Mouse (Mus musculus): Measurements from ENCODE around the gene Oxct2a. TPM values are rescaled to one million over a fixed set of nuclear protein-coding genes. Genes with fewer than 3 reads are reported as not detected.
A peak's percentile ranks its signal among the peaks of the same experiment; 100 is the strongest.

Oxct2a gene
- polyA plus RNA-seq (2012; rRNA removed) = 0.04 and 0.09 TPM in 2 replicates

DNA sequence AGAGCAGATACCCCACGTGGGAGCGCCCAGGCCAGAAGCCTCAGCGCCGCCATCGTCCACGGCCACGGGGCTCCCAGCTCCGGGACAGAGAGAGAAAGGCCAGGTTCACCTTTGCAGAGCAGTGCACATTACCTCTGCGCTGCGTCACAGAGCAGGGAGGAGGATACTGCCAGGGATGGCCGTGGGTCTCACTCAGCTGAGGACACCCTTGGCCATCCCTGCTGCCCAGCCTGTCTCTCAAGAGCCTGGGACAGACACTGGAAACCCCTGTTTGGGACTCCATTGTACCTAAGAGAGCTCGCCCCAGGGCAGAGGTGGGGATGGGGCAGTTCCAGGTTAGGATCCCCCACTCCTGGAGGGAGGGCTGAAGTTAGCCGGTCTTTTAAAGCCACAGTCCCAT lies at the start of gene Oxct2a:
Oxct2a (minus strand) TSS at position 101 of the 400 bp plus-strand sequence.
- DNase-seq (ENCODE audit: low read depth) = no peak
- no peak for TF ChIP-seq POLR2A (IDR thresholded peaks at IDR 0.05; ENCODE audit: borderline replicate concordance, extremely low read depth, insufficient read depth, insufficient read length, poor library complexity, severe bottlenecking)

DNA sequence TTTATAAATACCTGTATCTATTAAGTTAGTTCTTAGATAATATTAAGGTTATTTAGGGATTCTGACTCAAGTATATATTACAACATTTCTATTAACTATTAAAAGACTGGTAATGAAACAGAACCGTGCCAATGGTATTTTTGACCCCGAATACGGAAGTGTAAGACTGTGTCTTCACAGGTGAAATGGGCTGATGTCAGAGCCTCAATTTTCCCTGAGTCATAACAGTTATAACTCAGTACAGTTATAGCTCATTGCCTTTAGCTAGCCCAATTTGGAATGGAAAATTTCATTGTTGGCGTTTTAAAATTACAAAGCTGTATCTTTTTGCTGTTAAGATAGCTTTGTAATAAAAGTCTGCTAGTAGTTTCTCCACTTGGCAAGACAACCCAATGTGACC lies 40.1 kb upstream of the Oxct2a start:
- DNase-seq (ENCODE audit: low read depth) = no peak

GRCm38 (mm10) chr4:123360771-123361170 lies 37.3 kb upstream of the Oxct2a start:
- TF ChIP-seq CTCF (IDR thresholded peaks at IDR 0.05; ENCODE audit: borderline replicate concordance, extremely low read depth, insufficient read depth, insufficient read length) (no peak), POLR2A (IDR thresholded peaks at IDR 0.05; ENCODE audit: borderline replicate concordance, extremely low read depth, insufficient read depth, insufficient read length, poor library complexity, severe bottlenecking) (no peak)
- no peak for DNase-seq (ENCODE audit: low read depth)

More for the DNA sequence above, 40.1 kb upstream of the Oxct2a start:
- TF ChIP-seq POLR2A (IDR thresholded peaks at IDR 0.05; ENCODE audit: borderline replicate concordance, extremely low read depth, insufficient read depth, insufficient read length, poor library complexity, severe bottlenecking) = no peak
- no peak for TF ChIP-seq CTCF (IDR thresholded peaks at IDR 0.05; ENCODE audit: borderline replicate concordance, extremely low read depth, insufficient read depth, insufficient read length)

DNA sequence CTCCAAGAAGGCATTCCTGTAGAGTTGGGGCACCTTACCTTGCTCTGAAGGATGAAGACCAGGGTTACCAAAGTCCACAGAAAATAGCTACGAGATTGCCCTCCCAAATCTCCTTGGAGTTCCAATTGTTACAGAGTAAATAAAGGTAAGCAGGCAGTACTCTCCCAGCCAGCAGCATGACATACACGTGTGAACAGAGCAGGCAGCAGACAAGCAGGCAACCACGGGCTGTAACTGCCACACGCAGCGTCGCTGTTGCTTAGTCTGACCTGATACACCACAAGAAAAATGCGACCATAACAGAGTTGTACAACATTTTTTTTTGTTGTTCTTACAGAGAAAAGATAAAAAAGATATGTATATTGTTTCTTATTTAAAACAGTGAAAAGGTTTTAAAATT lies 35.2 kb upstream of the Oxct2a start:
- TF ChIP-seq CTCF (IDR thresholded peaks at IDR 0.05; ENCODE audit: borderline replicate concordance, extremely low read depth, insufficient read depth, insufficient read length) (no peak), POLR2A (IDR thresholded peaks at IDR 0.05; ENCODE audit: borderline replicate concordance, extremely low read depth, insufficient read depth, insufficient read length, poor library complexity, severe bottlenecking) (no peak)
- DNase-seq (ENCODE audit: low read depth) = no peak

- DNase-seq (ENCODE audit: low read depth) = no peak
- TF ChIP-seq POLR2A (IDR thresholded peaks at IDR 0.05; ENCODE audit: borderline replicate concordance, extremely low read depth, insufficient read depth, insufficient read length, poor library complexity, severe bottlenecking) (no peak), CTCF (IDR thresholded peaks at IDR 0.05; ENCODE audit: borderline replicate concordance, extremely low read depth, insufficient read depth, insufficient read length) (no peak)
These were observed 32.5 kb upstream of the Oxct2a start for GRCm38 (mm10) chr4:123355941-123356340.

GRCm38 (mm10) chr4:123353271-123353877 lies 29.9 kb upstream of the Oxct2a start:
- TF ChIP-seq CTCF (IDR thresholded peaks at IDR 0.05; ENCODE audit: borderline replicate concordance, extremely low read depth, insufficient read depth, insufficient read length) (no peak), POLR2A (IDR thresholded peaks at IDR 0.05; ENCODE audit: borderline replicate concordance, extremely low read depth, insufficient read depth, insufficient read length, poor library complexity, severe bottlenecking) (no peak)
- DNase-seq (ENCODE audit: low read depth) = no peak

DNA sequence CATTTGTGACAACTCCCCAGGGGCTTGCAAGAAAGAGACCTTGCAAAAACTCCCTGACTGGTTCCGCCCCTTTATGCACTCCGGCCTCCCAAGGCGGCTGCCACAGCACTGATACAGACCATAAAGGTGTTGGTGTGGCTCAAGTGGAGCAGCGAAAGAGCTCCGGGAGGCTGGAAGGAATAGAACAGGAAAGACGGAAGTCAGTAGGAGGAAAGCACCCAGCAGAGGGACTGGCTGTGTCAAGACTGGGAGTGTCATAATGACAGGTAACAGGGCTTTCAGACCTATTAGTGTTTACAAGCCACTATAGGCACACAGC lies 20.0 kb upstream of the Oxct2a start:
- TF ChIP-seq POLR2A (IDR thresholded peaks at IDR 0.05; ENCODE audit: borderline replicate concordance, extremely low read depth, insufficient read depth, insufficient read length, poor library complexity, severe bottlenecking) (no peak), CTCF (IDR thresholded peaks at IDR 0.05; ENCODE audit: borderline replicate concordance, extremely low read depth, insufficient read depth, insufficient read length) (no peak)
- DNase-seq (ENCODE audit: low read depth) = no peak

GRCm38 (mm10) chr4:123342642-123343470 lies 19.4 kb upstream of the Oxct2a start, which contains the start of gene Bmp8a:
Gene Bmp8a (minus strand): TSS chr4:123343252.
- DNase-seq (ENCODE audit: low read depth) = peak; percentile 84
- TF ChIP-seq POLR2A (IDR thresholded peaks at IDR 0.05; ENCODE audit: borderline replicate concordance, extremely low read depth, insufficient read depth, insufficient read length, poor library complexity, severe bottlenecking) (no peak), CTCF (IDR thresholded peaks at IDR 0.05; ENCODE audit: borderline replicate concordance, extremely low read depth, insufficient read depth, insufficient read length) (no peak)

GRCm38 (mm10) chr4:123342091-123342641 lies 18.7 kb upstream of the Oxct2a start:
- TF ChIP-seq CTCF (IDR thresholded peaks at IDR 0.05; ENCODE audit: borderline replicate concordance, extremely low read depth, insufficient read depth, insufficient read length) (no peak), POLR2A (IDR thresholded peaks at IDR 0.05; ENCODE audit: borderline replicate concordance, extremely low read depth, insufficient read depth, insufficient read length, poor library complexity, severe bottlenecking) (no peak)

DNA sequence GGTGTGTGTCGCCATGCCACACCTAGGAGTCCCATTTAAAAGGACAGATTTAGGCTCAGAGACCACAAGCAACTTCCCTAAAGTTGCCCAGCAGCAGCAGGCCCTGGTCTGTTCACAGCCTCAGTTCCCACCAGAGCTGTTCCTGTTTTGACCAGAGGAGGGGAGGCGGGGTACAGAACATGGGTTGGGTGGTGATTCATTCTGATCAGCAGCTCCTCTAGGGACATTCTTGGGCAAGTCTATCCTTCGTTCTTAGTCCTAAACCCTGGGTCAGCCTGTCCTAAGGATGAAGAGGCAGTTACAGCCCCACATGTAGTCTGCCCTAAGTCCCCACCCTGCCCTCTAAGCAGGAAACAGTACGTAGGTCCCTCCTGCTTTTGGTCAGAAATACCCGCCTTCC lies 16.8 kb upstream of the Oxct2a start:
- TF ChIP-seq POLR2A (IDR thresholded peaks at IDR 0.05; ENCODE audit: borderline replicate concordance, extremely low read depth, insufficient read depth, insufficient read length, poor library complexity, severe bottlenecking) (no peak), CTCF (IDR thresholded peaks at IDR 0.05; ENCODE audit: borderline replicate concordance, extremely low read depth, insufficient read depth, insufficient read length) (no peak)

More at GRCm38 (mm10) chr4:123342091-123342641, 18.7 kb upstream of the Oxct2a start:
- no peak for DNase-seq (ENCODE audit: low read depth)

GRCm38 (mm10) chr4:123337693-123338092 lies 14.3 kb upstream of the Oxct2a start:
- DNase-seq (ENCODE audit: low read depth) = peak; percentile 42
- TF ChIP-seq CTCF (IDR thresholded peaks at IDR 0.05; ENCODE audit: borderline replicate concordance, extremely low read depth, insufficient read depth, insufficient read length) = no peak
- TF ChIP-seq POLR2A (IDR thresholded peaks at IDR 0.05; ENCODE audit: borderline replicate concordance, extremely low read depth, insufficient read depth, insufficient read length, poor library complexity, severe bottlenecking) = no peak

More for the DNA sequence above, 16.8 kb upstream of the Oxct2a start:
- DNase-seq (ENCODE audit: low read depth) = no peak
